Comparison of ENCODE assay signal across 29 mouse cellular contexts in the genomic region with DNA sequence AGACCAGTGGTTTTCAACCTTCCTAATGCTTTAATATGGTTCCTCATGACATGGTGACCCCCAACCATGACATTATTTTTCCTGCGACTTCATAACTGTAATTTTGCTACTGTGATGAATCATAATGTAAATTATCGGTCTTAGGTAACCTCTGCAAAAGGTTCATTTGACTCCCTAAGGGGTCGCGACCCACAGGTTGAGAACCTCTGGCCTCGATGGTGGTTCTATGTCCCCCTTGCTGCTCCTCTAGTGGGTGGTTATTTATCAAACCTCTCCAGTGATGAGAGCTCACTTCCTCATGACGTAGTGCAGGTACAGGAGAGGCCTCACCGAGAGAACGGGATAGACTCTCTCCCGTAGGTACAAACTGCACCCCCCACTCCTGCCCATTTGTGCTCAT.
"Had no signal": no experiment of that assay in that cellular context is flagged by ENCODE, and none has a peak within 500 bp of the region (broad histone marks: within the 10 kb centered on the region; RNA-seq: fewer than 3 reads in every experiment).

No protein-coding gene starts in this region.

- H3K9ac ChIP-seq: limb, embryonic 12.5 days; limb, embryonic 13.5 days; limb, embryonic 15.5 days; liver, embryonic 12.5 days; liver, embryonic 13.5 days; liver, embryonic 14.5 days; liver, embryonic 15.5 days; liver, postnatal 0 days; lung, embryonic 14.5 days; lung, embryonic 15.5 days; midbrain, embryonic 12.5 days; midbrain, embryonic 13.5 days; midbrain, embryonic 15.5 days; neural tube, embryonic 12.5 days had no signal

- H3K4me1 ChIP-seq: liver, embryonic 15.5 days had no signal

- H3K27me3 ChIP-seq: lung, embryonic 15.5 days had no signal

- H3K36me3 ChIP-seq: limb, embryonic 10.5 days; limb, embryonic 12.5 days; limb, embryonic 13.5 days; limb, embryonic 15.5 days; liver, embryonic 12.5 days; liver, embryonic 13.5 days; liver, embryonic 15.5 days; lung, embryonic 15.5 days; midbrain, embryonic 10.5 days; midbrain, embryonic 12.5 days; midbrain, embryonic 13.5 days; midbrain, embryonic 15.5 days; neural tube, embryonic 12.5 days had no signal

- H3K4me2 ChIP-seq: limb, embryonic 12.5 days; limb, embryonic 13.5 days; limb, embryonic 15.5 days; liver, embryonic 11.5 days; liver, embryonic 12.5 days; liver, embryonic 13.5 days; liver, embryonic 15.5 days; lung, embryonic 14.5 days; lung, embryonic 15.5 days; midbrain, embryonic 11.5 days; midbrain, embryonic 12.5 days; midbrain, embryonic 13.5 days; midbrain, embryonic 15.5 days; neural tube, embryonic 12.5 days had no signal

- H3K4me3 ChIP-seq: limb, embryonic 10.5 days; limb, embryonic 12.5 days; limb, embryonic 13.5 days; limb, embryonic 15.5 days; liver, embryonic 12.5 days; liver, embryonic 13.5 days; liver, embryonic 15.5 days; lung, embryonic 15.5 days; megakaryocyte, embryonic 14.5 days; midbrain, embryonic 10.5 days; midbrain, embryonic 12.5 days; midbrain, embryonic 13.5 days; midbrain, embryonic 15.5 days; myocyte; neural tube, embryonic 12.5 days had no signal

- DNase-seq: left cerebral cortex, postnatal 4 days; liver; liver, embryonic 13.5 days; liver, postnatal 0 days; lung, adult 2 months; lung, embryonic 14.5 days; lung, postnatal 10 days; lung, postnatal 14 days; lung, postnatal 4 days; midbrain, embryonic 14.5 days had no signal

- H3K27ac ChIP-seq: limb, embryonic 10.5 days; limb, embryonic 12.5 days; limb, embryonic 13.5 days; limb, embryonic 15.5 days; liver, embryonic 12.5 days; liver, embryonic 13.5 days; liver, embryonic 14.5 days; liver, embryonic 15.5 days; lung, embryonic 15.5 days; macrophage; midbrain, embryonic 10.5 days; midbrain, embryonic 12.5 days; midbrain, embryonic 13.5 days; midbrain, embryonic 15.5 days; neural tube, embryonic 12.5 days had no signal

- ATAC-seq: liver, embryonic 12.5 days; liver, postnatal 0 days; midbrain, embryonic 13.5 days; midbrain, embryonic 15.5 days; midbrain, embryonic 16.5 days had no signal

- H3K9me3 ChIP-seq: limb, embryonic 10.5 days; limb, embryonic 12.5 days; limb, embryonic 13.5 days; limb, embryonic 15.5 days; liver, embryonic 12.5 days; liver, embryonic 13.5 days; liver, embryonic 15.5 days; lung, embryonic 15.5 days; megakaryocyte, embryonic 14.5 days; midbrain, embryonic 10.5 days; midbrain, embryonic 12.5 days; midbrain, embryonic 13.5 days; midbrain, embryonic 15.5 days; neural tube, embryonic 12.5 days had no signal
